Mouse (Mus musculus): Measurements from ENCODE around the gene Rtl8b.
"Not testable (repeated sequence)": the region's sequence is repeated elsewhere in the genome, so short reads cannot be mapped to it uniquely, and the experiment has no call there.

- TF ChIP-seq POLR2A (IDR thresholded peaks at IDR 0.05; ENCODE audit: insufficient read depth, low read length); CTCF (IDR thresholded peaks at IDR 0.05; ENCODE audit: low read depth, low read length); EP300 (IDR thresholded peaks at IDR 0.05; ENCODE audit: insufficient read depth, low read depth, low read length): not testable (repeated sequence)
These were observed 14.5 kb upstream of the Rtl8b start for GRCm38 (mm10) chrX:53684676-53685075.

All from ES-Bruce4 (cell line).